Mouse (Mus musculus) liver, postnatal 0 days (tissue): ENCODE measurements at regions not wholly inside any gene's neighbourhood (a gene's known extent, or its start where the extent isn't known, plus 50 kb on each side); places are given as distances from the start of the nearest gene placed in this dataset.

Source experiments
- CTCF ChIP-seq: sonication (generic); IDR thresholded peaks from 2 replicates; pipeline ENCODE4 v1.5.1; 2016; ENCODE audit warnings: antibody characterized with exemption, low read depth
- EP300 ChIP-seq: IDR thresholded peaks from 2 replicates; pipeline ENCODE4 v1.6.1; 2016; ENCODE audit warnings: antibody characterized with exemption, low read depth, mild to moderate bottlenecking

DNA sequence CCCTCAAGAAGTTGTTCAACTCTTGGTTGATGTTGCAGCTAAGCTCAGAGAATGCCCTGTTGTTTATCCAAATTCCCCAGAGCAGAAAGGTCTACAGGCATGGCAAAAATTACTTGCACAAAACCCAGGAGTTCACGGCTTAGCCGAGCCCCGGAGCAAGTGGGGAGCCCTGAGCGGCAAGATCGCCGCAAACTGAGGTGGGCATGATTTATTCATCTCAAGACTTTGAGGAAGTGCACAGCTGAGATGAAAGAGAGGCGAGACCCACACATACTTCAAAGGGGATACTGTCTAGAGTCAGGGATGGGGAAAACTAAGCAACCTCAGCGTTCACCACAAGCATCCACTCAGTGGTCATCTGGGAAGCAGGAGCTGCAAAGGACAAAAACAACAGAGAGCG, 355.3 kb upstream of the Cdh4 start:
- TF ChIP-seq CTCF = no peak
- TF ChIP-seq EP300 = no peak
